Mouse (Mus musculus): ENCODE measurements around the gene Ankrd40. TPM values are rescaled to one million over a fixed set of nuclear protein-coding genes. Genes with fewer than 3 reads are reported as not detected.

Ankrd40 gene
- polyA plus RNA-seq, 1 experiment: 160 TPM

GRCm38 (mm10) chr11:94389724-94390396 lies 62.1 kb downstream of the Ankrd40 start:
- H3K4me1 ChIP-seq (ENCODE audit: control insufficient read depth, insufficient read depth, low read length): no peaks in the 10 kb centered on the region
- no peak overlapping the region for H3K4me3 ChIP-seq (ENCODE audit: insufficient read depth, low read length)
- TF ChIP-seq CTCF (IDR thresholded peaks at IDR 0.05; ENCODE audit: extremely low read depth, insufficient read depth, low read length) (no peak), POLR2A (IDR thresholded peaks at IDR 0.05; ENCODE audit: extremely low read depth, insufficient read depth, low read length) (no peak)
- no peak overlapping the region for H3K27ac ChIP-seq (ENCODE audit: insufficient read depth, low read length)

DNA sequence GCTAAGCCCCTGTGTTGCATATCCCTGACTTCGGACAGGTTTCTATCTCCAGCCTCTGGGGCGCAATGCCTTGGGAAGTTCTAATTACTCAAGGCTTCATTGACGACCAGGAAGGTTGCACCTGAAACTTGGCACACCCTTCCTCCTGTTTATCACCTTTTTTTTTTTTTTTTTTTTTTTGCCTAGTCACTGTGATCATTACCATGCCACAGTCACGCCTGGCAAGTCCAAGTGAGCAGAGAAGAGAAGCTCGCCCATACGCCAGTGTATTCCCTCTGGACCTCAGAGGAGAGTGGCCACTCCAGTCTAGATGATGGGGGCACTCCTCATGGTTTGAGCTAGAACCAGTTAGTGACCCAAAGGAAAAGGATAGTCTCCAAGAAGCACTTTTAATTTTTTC lies 63.0 kb downstream of the Ankrd40 start:
- TF ChIP-seq POLR2A (IDR thresholded peaks at IDR 0.05; ENCODE audit: extremely low read depth, insufficient read depth, low read length) (no peak), CTCF (IDR thresholded peaks at IDR 0.05; ENCODE audit: extremely low read depth, insufficient read depth, low read length) (no peak)
- H3K27ac ChIP-seq (ENCODE audit: insufficient read depth, low read length): no peak overlapping the region

More for the DNA sequence above, 63.0 kb downstream of the Ankrd40 start:
- no peak overlapping the region for H3K4me3 ChIP-seq (ENCODE audit: insufficient read depth, low read length)
- H3K4me1 ChIP-seq (ENCODE audit: control insufficient read depth, insufficient read depth, low read length): no peaks in the 10 kb centered on the region

Other genes starting within 250 kb of the Ankrd40 start
- 31.6 and 33.8 TPM in 2 replicates for gene Tob1, start 116.5 kb upstream of the Ankrd40 start, polyA plus RNA-seq (2012; rRNA removed)
- 1.1 and 1.3 TPM in 2 replicates for gene Wfikkn2, start 82.0 kb upstream of the Ankrd40 start, polyA plus RNA-seq (2012; rRNA removed)
- not detected in 2 replicates for gene Gm21885, start 46.1 kb upstream of the Ankrd40 start, polyA plus RNA-seq (2012; rRNA removed)
- gene Luc7l3, start 6.0 kb upstream of the Ankrd40 start, polyA plus RNA-seq (2012; rRNA removed): 138 and 160 TPM in 2 replicates
- 1.6 and 2.0 TPM in 2 replicates for gene Abcc3, start 65.0 kb downstream of the Ankrd40 start, polyA plus RNA-seq (2012; rRNA removed)
- 137 and 159 TPM in 2 replicates for gene Cacna1g, start 146.2 kb downstream of the Ankrd40 start, polyA plus RNA-seq (2012; rRNA removed)
- gene Spata20, start 158.2 kb downstream of the Ankrd40 start, polyA plus RNA-seq (2012; rRNA removed): 0.15 and 0.25 TPM in 2 replicates
- gene Epn3, start 172.0 kb downstream of the Ankrd40 start, polyA plus RNA-seq (2012; rRNA removed): 0.76 and 0.98 TPM in 2 replicates
- 2.4 and 2.5 TPM in 2 replicates for gene Mycbpap, start 193.7 kb downstream of the Ankrd40 start, polyA plus RNA-seq (2012; rRNA removed)
- gene Rsad1, start 221.3 kb downstream of the Ankrd40 start, polyA plus RNA-seq (2012; rRNA removed): 16.9 and 18.3 TPM in 2 replicates
- 0.08 and 0.15 TPM in 2 replicates for gene Chad, start 237.0 kb downstream of the Ankrd40 start, polyA plus RNA-seq (2012; rRNA removed)